Mouse (Mus musculus): ENCODE measurements at regions not wholly inside any gene's neighbourhood (a gene's known extent, or its start where the extent isn't known, plus 50 kb on each side); places are given as distances from the start of the nearest gene placed in this dataset.

- no peak overlapping the region for H3K4me3 ChIP-seq (ENCODE audit: insufficient read depth, poor library complexity, severe bottlenecking)
- no peaks in the 10 kb centered on the region for H3K79me2 ChIP-seq (ENCODE audit: control insufficient read depth, insufficient read depth)
- no peaks in the 10 kb centered on the region for H3K79me3 ChIP-seq (ENCODE audit: low read depth)
- H3K36me3 ChIP-seq (ENCODE audit: control insufficient read depth, insufficient read depth), result no peaks in the 10 kb centered on the region
- H3K27me3 ChIP-seq (ENCODE audit: control insufficient read depth, insufficient read depth, insufficient read length), result no peaks in the 10 kb centered on the region
- H3ac ChIP-seq (ENCODE audit: control insufficient read depth, insufficient read length, low read depth), result no peak overlapping the region
- TF ChIP-seq CEBPB (IDR thresholded peaks at IDR 0.05; ENCODE audit: low read depth) (no peak), CTCF (IDR thresholded peaks at IDR 0.05; ENCODE audit: control insufficient read depth, insufficient read depth, insufficient read length) (no peak)
These were observed 528.9 kb upstream of the Dppa4 start for GRCm38 (mm10) chr16:47754671-47755070.

- Histone ChIP-seq H3K4me3 (ENCODE audit: insufficient read depth, poor library complexity, severe bottlenecking) (no peak overlapping the region), H3K36me3 (ENCODE audit: control insufficient read depth, insufficient read depth) (no peaks in the 10 kb centered on the region), H3K79me2 (ENCODE audit: control insufficient read depth, insufficient read depth) (no peaks in the 10 kb centered on the region), H3K79me3 (ENCODE audit: low read depth) (no peaks in the 10 kb centered on the region), H3K27me3 (ENCODE audit: control insufficient read depth, insufficient read depth, insufficient read length) (no peaks in the 10 kb centered on the region), H3ac (ENCODE audit: control insufficient read depth, insufficient read length, low read depth) (no peak overlapping the region)
- no peak for TF ChIP-seq MYOD1 (IDR thresholded peaks at IDR 0.05; ENCODE audit: control insufficient read depth, insufficient read length, low read depth)
- TF ChIP-seq USF1 (IDR thresholded peaks at IDR 0.05; ENCODE audit: low read depth), result no peak
- no peak for TF ChIP-seq MYOG (IDR thresholded peaks at IDR 0.05; ENCODE audit: control insufficient read depth, extremely low read depth, insufficient read length)
- TF ChIP-seq FOSL1 (IDR thresholded peaks at IDR 0.05; ENCODE audit: insufficient read depth, low read length, poor library complexity, severe bottlenecking), result no peak
- TF ChIP-seq CEBPB (IDR thresholded peaks at IDR 0.05; ENCODE audit: low read depth), result no peak
These were observed 525.2 kb upstream of the Dppa4 start for GRCm38 (mm10) chr16:47758296-47758695.

GRCm38 (mm10) chr16:47765742-47766141 lies 517.8 kb upstream of the Dppa4 start:
- no peak overlapping the region for H3K4me3 ChIP-seq (ENCODE audit: insufficient read depth, poor library complexity, severe bottlenecking)
- H3K36me3 ChIP-seq (ENCODE audit: control insufficient read depth, insufficient read depth), result no peaks in the 10 kb centered on the region
- no peaks in the 10 kb centered on the region for H3K79me2 ChIP-seq (ENCODE audit: control insufficient read depth, insufficient read depth)
- no peaks in the 10 kb centered on the region for H3K27me3 ChIP-seq (ENCODE audit: control insufficient read depth, insufficient read depth, insufficient read length)
- H3K79me3 ChIP-seq (ENCODE audit: low read depth), result no peaks in the 10 kb centered on the region
- TF ChIP-seq FOSL1 (IDR thresholded peaks at IDR 0.05; ENCODE audit: insufficient read depth, low read length, poor library complexity, severe bottlenecking), result no peak
- no peak for TF ChIP-seq CEBPB (IDR thresholded peaks at IDR 0.05; ENCODE audit: low read depth)
- TF ChIP-seq MYOG (IDR thresholded peaks at IDR 0.05; ENCODE audit: control insufficient read depth, extremely low read depth, insufficient read length), result no peak
- TF ChIP-seq CTCF (IDR thresholded peaks at IDR 0.05; ENCODE audit: control insufficient read depth, insufficient read depth, insufficient read length), result no peak
- TF ChIP-seq USF1 (IDR thresholded peaks at IDR 0.05; ENCODE audit: low read depth), result no peak
- no peak for TF ChIP-seq MYOD1 (IDR thresholded peaks at IDR 0.05; ENCODE audit: control insufficient read depth, insufficient read length, low read depth)
- TF ChIP-seq MAX (IDR thresholded peaks at IDR 0.05), result no peak
- H3ac ChIP-seq (ENCODE audit: control insufficient read depth, insufficient read length, low read depth), result no peak overlapping the region

GRCm38 (mm10) chr16:47788515-47788914 lies 495.0 kb upstream of the Dppa4 start:
- no peak overlapping the region for H3ac ChIP-seq (ENCODE audit: control insufficient read depth, insufficient read length, low read depth)
- H3K79me2 ChIP-seq (ENCODE audit: control insufficient read depth, insufficient read depth), result no peaks in the 10 kb centered on the region
- no peak for TF ChIP-seq CEBPB (IDR thresholded peaks at IDR 0.05; ENCODE audit: low read depth)
- no peak for TF ChIP-seq CTCF (IDR thresholded peaks at IDR 0.05; ENCODE audit: control insufficient read depth, insufficient read depth, insufficient read length)
- no peak for TF ChIP-seq FOSL1 (IDR thresholded peaks at IDR 0.05; ENCODE audit: insufficient read depth, low read length, poor library complexity, severe bottlenecking)
- TF ChIP-seq USF1 (IDR thresholded peaks at IDR 0.05; ENCODE audit: low read depth), result no peak
- no peak for TF ChIP-seq MYOG (IDR thresholded peaks at IDR 0.05; ENCODE audit: control insufficient read depth, extremely low read depth, insufficient read length)
- TF ChIP-seq MYOD1 (IDR thresholded peaks at IDR 0.05; ENCODE audit: control insufficient read depth, insufficient read length, low read depth), result no peak

GRCm38 (mm10) chr16:47790666-47791065 lies 492.9 kb upstream of the Dppa4 start:
- H3K4me3 ChIP-seq (ENCODE audit: insufficient read depth, poor library complexity, severe bottlenecking), result no peak overlapping the region
- no peaks in the 10 kb centered on the region for H3K79me2 ChIP-seq (ENCODE audit: control insufficient read depth, insufficient read depth)
- no peaks in the 10 kb centered on the region for H3K79me3 ChIP-seq (ENCODE audit: low read depth)
- no peaks in the 10 kb centered on the region for H3K27me3 ChIP-seq (ENCODE audit: control insufficient read depth, insufficient read depth, insufficient read length)
- no peaks in the 10 kb centered on the region for H3K36me3 ChIP-seq (ENCODE audit: control insufficient read depth, insufficient read depth)
- no peak for TF ChIP-seq MYOG (IDR thresholded peaks at IDR 0.05; ENCODE audit: control insufficient read depth, extremely low read depth, insufficient read length)
- TF ChIP-seq MAX (IDR thresholded peaks at IDR 0.05), result no peak
- TF ChIP-seq USF1 (IDR thresholded peaks at IDR 0.05; ENCODE audit: low read depth), result no peak
- TF ChIP-seq CEBPB (IDR thresholded peaks at IDR 0.05; ENCODE audit: low read depth), result no peak
- no peak for TF ChIP-seq MYOD1 (IDR thresholded peaks at IDR 0.05; ENCODE audit: control insufficient read depth, insufficient read length, low read depth)
- TF ChIP-seq FOSL1 (IDR thresholded peaks at IDR 0.05; ENCODE audit: insufficient read depth, low read length, poor library complexity, severe bottlenecking), result no peak
- TF ChIP-seq CTCF (IDR thresholded peaks at IDR 0.05; ENCODE audit: control insufficient read depth, insufficient read depth, insufficient read length), result no peak
- H3ac ChIP-seq (ENCODE audit: control insufficient read depth, insufficient read length, low read depth), result no peak overlapping the region

More at GRCm38 (mm10) chr16:47788515-47788914, 495.0 kb upstream of the Dppa4 start:
- Histone ChIP-seq H3K27me3 (ENCODE audit: control insufficient read depth, insufficient read depth, insufficient read length) (no peaks in the 10 kb centered on the region), H3K4me3 (ENCODE audit: insufficient read depth, poor library complexity, severe bottlenecking) (no peak overlapping the region), H3K36me3 (ENCODE audit: control insufficient read depth, insufficient read depth) (no peaks in the 10 kb centered on the region), H3K79me3 (ENCODE audit: low read depth) (no peaks in the 10 kb centered on the region)

- TF ChIP-seq CTCF (IDR thresholded peaks at IDR 0.05; ENCODE audit: control insufficient read depth, insufficient read depth, insufficient read length) (no peak), MYOD1 (IDR thresholded peaks at IDR 0.05; ENCODE audit: control insufficient read depth, insufficient read length, low read depth) (no peak), MYOG (IDR thresholded peaks at IDR 0.05; ENCODE audit: control insufficient read depth, extremely low read depth, insufficient read length) (no peak)
- Histone ChIP-seq H3K79me2 (ENCODE audit: control insufficient read depth, insufficient read depth) (no peaks in the 10 kb centered on the region), H3K27me3 (ENCODE audit: control insufficient read depth, insufficient read depth, insufficient read length) (no peaks in the 10 kb centered on the region), H3K36me3 (ENCODE audit: control insufficient read depth, insufficient read depth) (no peaks in the 10 kb centered on the region), H3K79me3 (ENCODE audit: low read depth) (no peaks in the 10 kb centered on the region), H3ac (ENCODE audit: control insufficient read depth, insufficient read length, low read depth) (no peak overlapping the region), H3K4me3 (ENCODE audit: insufficient read depth, poor library complexity, severe bottlenecking) (no peak overlapping the region)
These were observed 492.1 kb upstream of the Dppa4 start for GRCm38 (mm10) chr16:47791456-47791855.

All from C2C12 (cell line).